Mouse (Mus musculus) v-Abl transformed pro-B cells (cell line): ENCODE data around the gene Vps37c.

Experiments
- in situ Hi-C, 2 experiments: fragments of 400-800 bp; cut with MboI; formaldehyde crosslinking; loops; one replicate each; pipeline ENCODE4 v1.15.1; 2025; ENCODE audit not compliant: unreplicated experiment in 2 of 2

Gene Vps37c

GRCm38 (mm10) chr19:10688537-10689352, at the start of gene Vps37c:
Gene Vps37c (plus strand): TSS chr19:10688735.
- in situ Hi-C loops, result loop anchor here in 1 of 2 experiments (25.0 kb wide), 1 partner anchor 1774 kb away; the partner anchor contains the start of gene Mpeg1

GRCm38 (mm10) chr19:10640080-10640479, 48.5 kb upstream of the Vps37c start:
- in situ Hi-C loops, result loop anchor here in 1 of 2 experiments (25.0 kb wide), 1 partner anchor 378 kb away; no protein-coding TSS in a partner anchor

GRCm38 (mm10) chr19:10640589-10641378, 47.8 kb upstream of the Vps37c start:
- in situ Hi-C loops, result loop anchor here in 1 of 2 experiments (25.0 kb wide), 1 partner anchor 378 kb away; no protein-coding TSS in a partner anchor

- in situ Hi-C loops, result loop anchor here in 1 of 2 experiments (25.0 kb wide), 1 partner anchor 383 kb away; no protein-coding TSS in a partner anchor
These were observed 42.9 kb upstream of the Vps37c start for GRCm38 (mm10) chr19:10645616-10646015.

GRCm38 (mm10) chr19:10648156-10648555, 40.4 kb upstream of the Vps37c start:
- in situ Hi-C loops, result loop anchor here in 1 of 2 experiments (25.0 kb wide), 1 partner anchor 386 kb away; no protein-coding TSS in a partner anchor

GRCm38 (mm10) chr19:10656058-10656457, 32.5 kb upstream of the Vps37c start:
- in situ Hi-C loops, result no loop called here

- in situ Hi-C loops, result no loop called here
These were observed 30.8 kb upstream of the Vps37c start for GRCm38 (mm10) chr19:10657742-10658141.

GRCm38 (mm10) chr19:10658406-10658805, 30.1 kb upstream of the Vps37c start:
- in situ Hi-C loops, result no loop called here

- in situ Hi-C loops, result loop anchor here in 1 of 2 experiments (10.0 kb wide), 1 partner anchor 53 kb away; no protein-coding TSS in a partner anchor
These were observed 27.2 kb upstream of the Vps37c start for GRCm38 (mm10) chr19:10661373-10661772.

- in situ Hi-C loops, result loop anchor here in 1 of 2 experiments (10.0 kb wide), 1 partner anchor 53 kb away; no protein-coding TSS in a partner anchor
These were observed 26.6 kb upstream of the Vps37c start for GRCm38 (mm10) chr19:10661919-10662318.

GRCm38 (mm10) chr19:10662665-10663064, 25.9 kb upstream of the Vps37c start:
- in situ Hi-C loops, result loop anchor here in 1 of 2 experiments (10.0 kb wide), 1 partner anchor 52 kb away; no protein-coding TSS in a partner anchor

GRCm38 (mm10) chr19:10665093-10665492, 23.4 kb upstream of the Vps37c start:
- in situ Hi-C loops, result loop anchor here in 1 of 2 experiments (5.0 to 10.0 kb wide), 2 partner anchors 50 to 292 kb away; no protein-coding TSS in a partner anchor

GRCm38 (mm10) chr19:10665499-10665898, 23.0 kb upstream of the Vps37c start:
- in situ Hi-C loops, result loop anchor here in 1 of 2 experiments (5.0 to 10.0 kb wide), 2 partner anchors 49 to 292 kb away; no protein-coding TSS in a partner anchor

- in situ Hi-C loops, result loop anchor here in 1 of 2 experiments (5.0 kb wide), 1 partner anchor 291 kb away; no protein-coding TSS in a partner anchor
These were observed 17.2 kb upstream of the Vps37c start for GRCm38 (mm10) chr19:10671319-10671718.

GRCm38 (mm10) chr19:10671854-10672417, 16.6 kb upstream of the Vps37c start:
- in situ Hi-C loops, result loop anchor here in 1 of 2 experiments (5.0 kb wide), 1 partner anchor 290 kb away; no protein-coding TSS in a partner anchor

- in situ Hi-C loops, result loop anchor here in 1 of 2 experiments (5.0 kb wide), 1 partner anchor 289 kb away; no protein-coding TSS in a partner anchor
These were observed 15.3 kb upstream of the Vps37c start for GRCm38 (mm10) chr19:10673275-10673674.

GRCm38 (mm10) chr19:10676656-10677055, 11.9 kb upstream of the Vps37c start:
- in situ Hi-C loops, result loop anchor here (5.0 to 25.0 kb wide), 2 partner anchors 36 to 1786 kb away; partner anchors contain the start of gene Mpeg1 (in 1 of the 2)

GRCm38 (mm10) chr19:10677915-10678771, 10.4 kb upstream of the Vps37c start, which contains the start of gene Pga5:
Gene Pga5 (minus strand): TSS chr19:10678071.
- in situ Hi-C loops, result loop anchor here (5.0 to 25.0 kb wide), 2 partner anchors 34 to 1784 kb away; partner anchors contain the start of gene Mpeg1 (in 1 of the 2)

- in situ Hi-C loops, result loop anchor here (5.0 to 25.0 kb wide), 2 partner anchors 34 to 1784 kb away; partner anchors contain the start of gene Mpeg1 (in 1 of the 2)
These were observed 9.8 kb upstream of the Vps37c start for GRCm38 (mm10) chr19:10678772-10679067.
